Mouse (Mus musculus) bone marrow, adult 2 months (tissue): ENCODE results near the gene Timp3. TPM values are rescaled to one million over a fixed set of nuclear protein-coding genes. Genes with fewer than 3 reads are reported as not detected.

Experiments used
- H3K27ac ChIP-seq: fragments of 200-500 bp; 2 replicates; pipeline ENCODE4 v1.5.1; 2012; ENCODE audit warnings: low read depth, mild to moderate bottlenecking, control low read depth, inconsistent platforms, low read length; ENCODE audit not compliant: control insufficient read depth, poor library complexity, insufficient read depth
- H3K4me1 ChIP-seq: fragments of 200-500 bp; 2 replicates; pipeline ENCODE4 v1.6.1; 2011; ENCODE audit warnings: low read length; ENCODE audit not compliant: control insufficient read depth, insufficient read depth
- H3K4me3 ChIP-seq: fragments of 200-500 bp; replicated peaks from 2 replicates; pipeline ENCODE3; 2011; ENCODE audit warnings: mild to moderate bottlenecking, low read depth, low read length, control low read depth; ENCODE audit not compliant: control insufficient read depth
- CTCF ChIP-seq: fragments of 200-500 bp; IDR thresholded peaks from 2 replicates; pipeline ENCODE4 v1.5.1; 2011; ENCODE audit warnings: low read length, control low read depth; ENCODE audit not compliant: control insufficient read depth, insufficient read depth
- POLR2A ChIP-seq: fragments of 200-500 bp; IDR thresholded peaks from 2 replicates; pipeline ENCODE4 v1.6.1; 2011; ENCODE audit warnings: low read depth, mild to moderate bottlenecking, control low read depth, low read length, borderline replicate concordance; ENCODE audit not compliant: control insufficient read depth
- WGBS: fragments of 180-500 bp; shearing (Covaris S2); methylation state at CpG from one replicate; pipeline ENCODE4 v1.1.7; 2018; 5-methylcytosine and 5-hydroxymethylcytosine counted together
- polyA plus RNA-seq: library from polyadenylated mRNA; stranded (reverse); fragments of >200 nt; gene quantifications from 2 replicates; pipeline ENCODE4 v1.2.4, GENCODE M21; 2011; ENCODE audit warnings: low replicate concordance; ENCODE audit not compliant: missing spikeins, insufficient read depth, insufficient read length

Timp3 gene
- 15.8 and 32.5 TPM in 2 replicates for polyA plus RNA-seq

- TF ChIP-seq POLR2A, result peak; percentile 51; the same call in 1 of the 2 replicates
- TF ChIP-seq CTCF, result no peak
- H3K4me3 ChIP-seq, result peak within 1 kb of the TSS; percentile 31
- 3% methylated on average over 63 of the region's 65 CpGs for WGBS
- H3K4me1 ChIP-seq, result no peaks in the 10 kb centered on the region
- no peak within 1 kb of the TSS for H3K27ac ChIP-seq
Observed at GRCm38 (mm10) chr10:86300293-86301116, at the start of gene Timp3. Gene Timp3, plus strand, starts transcription at chr10:86300372.

GRCm38 (mm10) chr10:86256221-86256620 is 44.0 kb upstream of the Timp3 start:
- no peak overlapping the region for H3K27ac ChIP-seq
- WGBS, result 72% methylated on average over 4 of the region's 4 CpGs
- TF ChIP-seq CTCF, result no peak
- H3K4me3 ChIP-seq, result no peak overlapping the region
- H3K4me1 ChIP-seq, result no peaks in the 10 kb centered on the region

DNA sequence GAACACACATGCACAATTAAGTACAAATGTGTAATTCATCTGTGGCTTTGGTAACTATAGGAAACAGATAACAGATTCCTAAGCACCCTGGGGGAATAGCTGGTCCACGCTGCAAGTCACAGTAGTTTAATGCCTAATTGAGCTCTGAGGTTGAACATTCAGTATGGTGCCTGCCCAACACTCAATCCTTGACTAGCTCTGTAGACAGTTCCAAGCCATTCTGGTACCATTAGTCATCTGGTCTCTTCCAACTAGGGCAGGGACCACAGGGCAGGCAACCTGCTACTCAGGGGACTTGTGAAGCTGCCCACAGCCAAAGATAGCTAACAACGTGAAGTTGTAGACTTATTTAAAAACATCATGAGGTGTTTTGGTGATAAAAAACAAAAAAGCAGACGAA is 43.1 kb upstream of the Timp3 start:
- TF ChIP-seq POLR2A (no peak), CTCF (no peak)
- WGBS, result 77% methylated on average over 3 of the region's 3 CpGs
- H3K4me1 ChIP-seq, result no peaks in the 10 kb centered on the region
- no peak overlapping the region for H3K27ac ChIP-seq
- H3K4me3 ChIP-seq, result no peak overlapping the region

DNA sequence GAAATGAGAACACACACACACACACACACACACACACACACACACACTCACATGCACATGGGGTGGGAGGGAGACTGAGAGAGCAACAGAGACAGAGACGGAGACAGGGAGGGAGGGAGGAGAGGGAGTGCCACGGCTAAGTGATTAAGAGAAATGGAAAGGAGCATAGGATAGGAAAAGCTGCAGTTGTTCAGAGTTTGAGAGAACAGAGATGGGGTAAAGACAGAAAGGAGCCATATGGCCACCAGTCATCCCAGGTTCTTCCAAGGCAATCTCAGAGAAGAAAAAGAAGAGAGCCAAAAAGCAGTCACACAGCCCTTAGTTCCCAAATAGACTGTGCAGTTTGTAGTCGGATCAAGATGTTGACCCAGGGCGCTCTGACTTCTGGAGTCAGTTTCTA is 42.1 kb upstream of the Timp3 start:
- TF ChIP-seq POLR2A, result no peak
- no peak for TF ChIP-seq CTCF
- WGBS, result 73% methylated on average over 4 of the region's 4 CpGs
- no peaks in the 10 kb centered on the region for H3K4me1 ChIP-seq

DNA sequence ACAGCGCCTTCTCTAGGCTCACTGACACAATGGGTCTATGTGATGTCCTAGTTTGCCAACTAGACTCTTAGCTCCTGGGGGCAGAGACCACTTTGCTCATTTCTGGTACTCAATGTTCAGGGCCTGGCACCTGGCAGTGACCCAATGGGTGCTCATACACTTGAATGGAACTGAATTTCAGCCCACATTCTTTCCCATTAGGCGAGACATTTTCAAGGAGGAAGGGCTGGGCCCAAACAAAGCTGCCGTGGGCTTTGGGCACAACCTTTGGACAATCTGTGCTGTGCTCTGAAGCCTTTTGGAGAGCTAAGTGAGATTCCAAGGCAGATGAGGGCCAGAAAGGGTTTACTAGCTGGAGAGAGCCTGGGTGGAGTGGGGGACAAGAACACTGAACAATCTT is 41.2 kb upstream of the Timp3 start:
- TF ChIP-seq POLR2A (no peak), CTCF (no peak)
- H3K4me1 ChIP-seq, result no peaks in the 10 kb centered on the region
- 80% methylated on average over 3 of the region's 3 CpGs for WGBS
- H3K27ac ChIP-seq, result no peak overlapping the region
- H3K4me3 ChIP-seq, result no peak overlapping the region

More for the DNA sequence above, 42.1 kb upstream of the Timp3 start:
- Histone ChIP-seq H3K4me3 (no peak overlapping the region), H3K27ac (no peak overlapping the region)

GRCm38 (mm10) chr10:86261725-86262124 is 38.4 kb upstream of the Timp3 start:
- TF ChIP-seq POLR2A, result no peak
- TF ChIP-seq CTCF, result no peak
- Histone ChIP-seq H3K4me3 (no peak overlapping the region), H3K4me1 (no peaks in the 10 kb centered on the region), H3K27ac (no peak overlapping the region)
- 77% methylated on average over 2 of the region's 2 CpGs for WGBS

DNA sequence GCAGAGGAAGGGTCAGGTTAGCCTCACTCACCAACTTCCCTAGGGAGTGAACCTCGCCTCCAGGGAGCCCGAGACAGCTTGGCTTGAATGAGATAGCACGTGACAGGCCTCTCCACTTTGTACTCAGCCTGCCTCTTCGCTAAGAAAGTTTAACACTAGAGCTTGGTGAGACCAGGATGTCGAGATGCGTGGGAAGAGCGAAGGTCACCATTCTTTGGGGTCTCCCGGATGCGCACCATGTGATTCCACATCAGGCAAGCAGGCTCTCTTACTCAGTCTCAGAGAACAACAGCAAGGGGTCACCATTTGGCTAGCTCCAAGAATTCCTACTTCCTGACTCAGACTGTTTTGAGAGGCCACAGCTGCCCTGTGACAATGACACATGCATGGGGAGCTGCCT is 35.6 kb upstream of the Timp3 start:
- TF ChIP-seq CTCF (no peak), POLR2A (no peak)
- H3K4me1 ChIP-seq, result no peaks in the 10 kb centered on the region
- no peak overlapping the region for H3K4me3 ChIP-seq
- WGBS, result 81% methylated on average over 9 of the region's 9 CpGs
- H3K27ac ChIP-seq, result no peak overlapping the region

DNA sequence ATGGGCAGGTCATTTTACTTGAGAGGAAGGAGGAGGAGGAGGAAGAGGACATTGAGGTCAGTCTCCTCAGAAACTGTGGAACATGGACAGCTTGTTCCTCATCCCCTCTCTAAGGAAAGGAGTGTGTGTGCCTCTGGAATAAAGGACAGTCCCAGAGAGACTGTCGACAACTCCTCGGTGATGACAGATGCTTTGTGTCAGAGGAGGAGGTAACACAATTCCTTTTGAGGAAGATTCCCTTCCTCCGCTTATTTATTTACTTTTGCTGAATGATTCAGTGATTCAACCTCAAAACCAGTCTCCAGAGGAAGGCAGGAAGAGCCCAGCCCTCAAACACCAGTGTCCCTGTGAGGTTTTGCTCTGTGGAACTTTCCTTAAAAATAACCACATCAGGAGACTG is 29.9 kb upstream of the Timp3 start:
- no peak overlapping the region for H3K27ac ChIP-seq
- no peak for TF ChIP-seq CTCF
- no peak for TF ChIP-seq POLR2A
- H3K4me1 ChIP-seq, result no peaks in the 10 kb centered on the region
- WGBS, result 63% methylated on average over 3 of the region's 3 CpGs
- H3K4me3 ChIP-seq, result no peak overlapping the region

- Histone ChIP-seq H3K4me1 (no peaks in the 10 kb centered on the region), H3K4me3 (no peak overlapping the region), H3K27ac (no peak overlapping the region)
- WGBS, result 78% methylated on average over 3 of the region's 3 CpGs
- no peak for TF ChIP-seq CTCF
- TF ChIP-seq POLR2A, result no peak
Observed at GRCm38 (mm10) chr10:86272826-86273225, 27.3 kb upstream of the Timp3 start.
